Mouse (Mus musculus) kidney, embryonic 16.5 days (tissue): Measurements from ENCODE around the gene Cux1. TPM values are rescaled to one million over a fixed set of nuclear protein-coding genes. Genes with fewer than 3 reads are reported as not detected.

ENCODE experiments used
- ATAC-seq: fragments of 200-750 bp; cut with Nextera tagmentation; 2 replicates; pipeline ENCODE4 v1.8.0; 2017; ENCODE audit warnings: moderate TSS enrichment; ENCODE audit not compliant: low FRiP score, low TSS enrichment
- H3K27ac ChIP-seq: fragments of 300-500 bp; sonication (generic); 2 replicates; pipeline ENCODE4 v1.5.1; 2014; ENCODE audit warnings: low read length
- H3K27me3 ChIP-seq: fragments of 300-500 bp; sonication (generic); 2 replicates; pipeline ENCODE4 v1.6.1; 2014; ENCODE audit warnings: low read length, control low read depth, mixed read lengths; ENCODE audit not compliant: insufficient read depth
- H3K36me3 ChIP-seq: fragments of 300-500 bp; sonication (generic); 2 replicates; pipeline ENCODE4 v1.6.1; 2014; ENCODE audit warnings: low read length, control low read depth, mixed read lengths; ENCODE audit not compliant: insufficient read depth
- H3K4me1 ChIP-seq: fragments of 300-500 bp; sonication (generic); 2 replicates; pipeline ENCODE4 v1.6.1; 2014; ENCODE audit warnings: low read length, control low read depth, mixed read lengths; ENCODE audit not compliant: insufficient read depth
- H3K4me2 ChIP-seq: fragments of 300-500 bp; sonication (generic); replicated peaks from 2 replicates; pipeline ENCODE4 v1.6.1; 2014; ENCODE audit warnings: low read depth, low read length
- H3K4me3 ChIP-seq: fragments of 300-500 bp; sonication (generic); 2 replicates; pipeline ENCODE4 v1.5.1; 2014; ENCODE audit warnings: mild to moderate bottlenecking, low read length
- H3K9ac ChIP-seq: fragments of 300-500 bp; sonication (generic); replicated peaks from 2 replicates; pipeline ENCODE4 v1.6.1; 2014; ENCODE audit warnings: low read length
- H3K9me3 ChIP-seq: fragments of 300-500 bp; sonication (generic); 2 replicates; pipeline ENCODE4 v1.6.1; 2016; ENCODE audit warnings: low read length, control low read depth
- WGBS: fragments of 180-500 bp; shearing (Covaris S2); extraction: QIAGEN DNeasy Blood & Tissue Kit; methylation state at CpG from one replicate; pipeline ENCODE4 v1.1.7; 2014; 5-methylcytosine and 5-hydroxymethylcytosine counted together
- polyA plus RNA-seq: library from polyadenylated mRNA; unstranded; fragments of >200 nt; fragmentation: Nextera tagmentation; extraction: Ambion mirVana; gene quantifications from 2 replicates; pipeline ENCODE4 v1.2.1, GENCODE M21; 2015

Gene Cux1
- polyA plus RNA-seq, 1 experiment from 2014 or later: 110 TPM

DNA sequence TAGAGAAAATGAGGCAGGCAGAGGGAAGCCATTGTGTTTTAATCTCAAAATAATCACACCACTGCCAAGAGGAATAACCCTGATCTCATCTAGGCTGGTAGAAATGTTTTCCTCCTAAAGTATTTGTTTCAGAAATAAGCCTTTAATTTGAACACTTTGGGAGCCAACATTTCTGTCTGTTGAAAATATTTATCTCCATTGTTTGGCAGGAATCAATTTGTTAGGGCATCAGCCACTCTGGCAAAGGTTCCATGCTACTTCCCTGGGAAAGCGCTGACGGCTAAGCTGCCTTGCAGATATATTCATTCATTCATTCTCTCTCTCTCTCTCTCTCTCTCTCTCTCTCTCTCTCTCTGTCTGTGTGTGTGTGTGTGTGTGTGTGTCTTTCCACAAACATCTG, 70.0 kb downstream of the Cux1 start:
- Histone ChIP-seq H3K27me3 (no peaks in the 10 kb centered on the region), H3K4me2 (no peak overlapping the region), H3K9ac (no peak overlapping the region), H3K27ac (no peak overlapping the region), H3K4me3 (no peak overlapping the region), H3K9me3 (no peaks in the 10 kb centered on the region), H3K36me3 (no peaks in the 10 kb centered on the region), H3K4me1 (peaks cover 31% of the 10 kb centered on the region)
- 90% methylated on average over 2 of the region's 2 CpGs for WGBS
- ATAC-seq: no peak

DNA sequence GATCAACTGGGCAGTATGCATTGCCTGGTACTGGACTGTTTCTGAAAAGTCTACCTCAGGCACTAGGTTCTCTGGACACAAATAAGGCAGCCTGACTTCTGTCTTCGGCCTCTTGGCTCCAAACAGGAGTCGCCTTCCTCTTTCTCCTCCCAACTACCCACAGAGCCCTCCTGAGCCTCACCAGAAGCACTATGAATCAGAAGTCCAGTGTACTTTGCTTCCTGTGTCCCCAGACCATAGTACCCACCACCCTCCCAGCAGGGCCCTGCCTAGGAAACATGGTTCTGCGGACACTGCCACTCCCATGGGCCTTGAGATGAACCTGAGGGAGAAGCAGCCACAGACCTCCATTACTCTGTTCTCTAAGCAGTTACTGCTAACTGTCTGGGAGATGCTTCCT, 71.7 kb downstream of the Cux1 start:
- Histone ChIP-seq H3K9ac (no peak overlapping the region), H3K4me1 (peaks cover 16% of the 10 kb centered on the region), H3K27ac (no peak overlapping the region), H3K9me3 (no peaks in the 10 kb centered on the region), H3K27me3 (no peaks in the 10 kb centered on the region), H3K4me3 (no peak overlapping the region), H3K4me2 (no peak overlapping the region), H3K36me3 (no peaks in the 10 kb centered on the region)
- 93% methylated on average over 3 of the region's 3 CpGs for WGBS
- ATAC-seq: no peak

DNA sequence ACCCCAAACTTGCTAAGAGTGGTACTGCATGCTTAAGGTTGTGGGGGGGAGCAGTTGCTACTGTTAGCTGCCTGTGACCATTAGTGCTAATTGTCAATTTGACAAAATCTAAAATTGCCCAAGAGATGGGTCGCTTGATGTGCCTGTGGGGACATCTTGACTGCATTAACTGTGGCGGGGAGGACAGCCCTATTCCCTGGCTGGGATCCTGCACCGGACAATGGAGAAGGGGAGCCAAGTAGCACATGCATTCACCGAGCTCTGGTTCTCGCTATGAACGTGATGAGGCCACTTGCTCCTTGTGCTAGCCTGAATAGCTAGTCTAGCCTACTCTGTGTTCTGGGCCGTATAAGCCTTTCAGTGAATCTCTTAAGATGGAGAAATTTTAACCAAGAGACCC, 72.4 kb downstream of the Cux1 start:
- ATAC-seq: no peak
- H3K4me2 ChIP-seq: no peak overlapping the region
- no peaks in the 10 kb centered on the region for H3K27me3 ChIP-seq
- H3K36me3 ChIP-seq: no peaks in the 10 kb centered on the region
- H3K27ac ChIP-seq: no peak overlapping the region
- no peak overlapping the region for H3K4me3 ChIP-seq
- H3K4me1 ChIP-seq: peaks cover 10% of the 10 kb centered on the region
- WGBS: 91% methylated on average over 7 of the region's 7 CpGs
- no peaks in the 10 kb centered on the region for H3K9me3 ChIP-seq
- H3K9ac ChIP-seq: no peak overlapping the region

DNA sequence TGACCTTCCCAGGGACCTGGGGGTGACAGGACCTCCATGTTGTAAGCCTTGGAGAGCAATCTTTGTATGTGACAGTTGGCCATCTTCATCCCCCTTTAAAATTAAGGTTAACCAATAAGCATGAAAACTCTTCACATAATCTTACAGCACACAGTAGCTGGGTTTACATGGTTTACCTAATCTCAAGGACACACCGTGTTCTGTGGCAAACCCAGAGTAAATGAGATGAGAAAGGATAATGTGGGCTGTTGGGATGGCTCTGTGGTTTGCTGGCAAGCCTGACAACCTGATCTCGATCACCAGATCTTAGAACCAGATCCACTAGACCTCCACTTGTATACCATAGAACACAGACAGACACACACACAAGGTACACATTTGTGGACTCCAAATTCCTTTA, 73.0 kb downstream of the Cux1 start:
- H3K9me3 ChIP-seq: no peaks in the 10 kb centered on the region
- H3K36me3 ChIP-seq: no peaks in the 10 kb centered on the region
- no peak overlapping the region for H3K27ac ChIP-seq
- 87% methylated on average over 2 of the region's 2 CpGs for WGBS
- no peak for ATAC-seq
- no peaks in the 10 kb centered on the region for H3K27me3 ChIP-seq
- H3K4me1 ChIP-seq: peaks cover 3% of the 10 kb centered on the region
- no peak overlapping the region for H3K9ac ChIP-seq
- H3K4me3 ChIP-seq: no peak overlapping the region
- H3K4me2 ChIP-seq: no peak overlapping the region

DNA sequence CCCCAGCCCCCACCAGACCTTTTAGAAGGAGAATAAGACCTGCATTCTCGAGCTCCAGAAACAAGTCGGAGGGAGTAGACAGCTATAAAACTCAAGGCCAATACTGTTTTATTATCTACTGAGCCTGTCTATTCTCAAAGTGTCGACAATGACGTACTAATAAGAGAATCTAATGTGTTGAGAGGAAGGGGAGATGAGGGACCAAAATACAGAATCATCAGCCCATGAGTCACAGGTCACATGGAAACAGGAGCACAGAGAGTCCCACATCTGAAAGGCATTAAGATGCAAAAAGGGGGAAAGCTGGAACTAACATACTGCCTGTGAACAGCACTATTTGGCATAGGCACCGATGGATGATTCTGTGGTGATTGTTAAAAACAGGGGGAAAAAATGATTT, 77.8 kb downstream of the Cux1 start:
- Histone ChIP-seq H3K4me1 (peaks cover 11% of the 10 kb centered on the region), H3K27me3 (no peaks in the 10 kb centered on the region), H3K9ac (no peak overlapping the region), H3K27ac (no peak overlapping the region), H3K9me3 (no peaks in the 10 kb centered on the region), H3K36me3 (peaks cover 9% of the 10 kb centered on the region; the same call in 1 of the 2 replicates), H3K4me2 (no peak overlapping the region), H3K4me3 (no peak overlapping the region)
- no peak for ATAC-seq
- WGBS: 57% methylated on average over 5 of the region's 5 CpGs

DNA sequence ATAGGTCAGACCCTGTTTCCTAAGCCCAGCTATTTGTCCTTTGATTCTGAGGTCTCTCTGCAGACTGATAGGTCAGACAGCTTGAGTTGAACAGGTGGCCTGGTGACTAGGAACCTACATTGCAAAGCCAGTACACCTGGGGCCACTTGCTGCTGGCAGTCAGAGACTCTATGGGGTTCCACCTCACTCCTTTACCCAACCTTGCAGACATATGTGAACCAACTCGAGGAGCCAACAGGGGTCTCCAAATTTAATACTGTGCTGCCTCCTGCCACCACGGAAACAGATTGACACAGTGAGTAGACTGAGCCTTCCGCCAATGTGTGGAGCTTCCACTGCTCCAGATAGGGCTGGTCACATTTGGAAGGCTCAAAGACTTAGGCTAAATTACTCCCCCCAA, 78.6 kb downstream of the Cux1 start:
- peaks cover 11% of the 10 kb centered on the region for H3K4me1 ChIP-seq
- WGBS: 80% methylated on average over 3 of the region's 3 CpGs
- H3K4me3 ChIP-seq: no peak overlapping the region
- no peak overlapping the region for H3K27ac ChIP-seq
- H3K4me2 ChIP-seq: no peak overlapping the region
- H3K9ac ChIP-seq: no peak overlapping the region
- ATAC-seq: no peak
- H3K27me3 ChIP-seq: no peaks in the 10 kb centered on the region
- H3K36me3 ChIP-seq: peaks cover 14% of the 10 kb centered on the region
- H3K9me3 ChIP-seq: no peaks in the 10 kb centered on the region

DNA sequence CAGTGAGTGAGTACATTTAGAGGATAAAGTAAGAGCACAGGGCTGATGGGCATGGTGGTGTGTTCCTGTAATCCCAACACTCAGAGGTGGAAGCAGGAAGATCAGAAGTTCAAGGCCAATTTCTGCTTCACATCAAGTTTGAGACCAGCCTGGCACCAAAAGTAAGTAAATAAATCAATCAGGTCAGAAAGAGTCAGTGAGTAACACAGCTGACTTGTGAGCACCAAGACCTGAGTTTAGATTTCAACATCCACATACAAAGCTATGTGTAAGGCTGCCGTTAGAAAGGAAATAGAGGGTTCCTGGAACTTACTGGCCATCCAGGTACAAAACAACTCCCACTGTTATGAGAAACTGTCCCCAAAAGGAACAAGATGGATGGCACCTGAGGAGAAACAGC, 79.1 kb downstream of the Cux1 start:
- Histone ChIP-seq H3K4me3 (no peak overlapping the region), H3K4me1 (peaks cover 11% of the 10 kb centered on the region), H3K9ac (no peak overlapping the region), H3K9me3 (no peaks in the 10 kb centered on the region), H3K4me2 (no peak overlapping the region), H3K36me3 (peaks cover 15% of the 10 kb centered on the region), H3K27me3 (no peaks in the 10 kb centered on the region), H3K27ac (no peak overlapping the region)
- 73% methylated on average over 1 of the region's 1 CpGs for WGBS
- ATAC-seq: no peak

DNA sequence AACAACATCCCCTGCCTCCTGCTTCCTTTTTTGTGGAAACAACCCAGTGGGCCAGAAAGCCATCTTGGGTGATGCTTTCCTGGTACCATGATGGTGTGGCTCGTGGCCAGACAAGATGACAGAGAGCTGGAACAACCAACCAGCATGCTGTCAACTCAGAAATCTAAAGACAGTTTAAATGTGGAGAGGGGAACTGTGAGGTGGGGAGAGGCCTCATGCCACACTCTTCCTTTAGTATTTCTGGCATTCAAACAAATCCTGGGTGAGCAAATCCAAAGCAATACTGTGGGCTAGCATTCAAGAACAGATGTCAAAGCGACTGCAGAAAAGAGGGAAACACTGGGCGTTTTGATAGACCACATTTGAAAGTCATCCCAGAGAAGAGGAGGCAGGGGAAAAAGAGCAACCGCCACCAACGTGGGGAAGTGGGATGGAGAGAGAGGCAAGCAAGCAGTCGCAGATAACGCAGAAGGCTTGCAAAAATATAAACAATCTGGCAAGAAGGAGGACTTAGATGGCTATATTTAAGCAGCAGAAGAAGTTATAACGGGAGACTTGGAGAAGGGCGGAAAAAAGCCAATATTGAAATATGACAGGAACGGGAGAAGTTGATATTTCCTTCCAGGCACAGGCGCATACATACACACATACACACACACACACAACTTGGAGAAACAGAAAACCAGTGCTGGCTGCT, 79.7 kb downstream of the Cux1 start:
- Histone ChIP-seq H3K4me1 (peaks cover 11% of the 10 kb centered on the region), H3K4me3 (no peak overlapping the region), H3K36me3 (peaks cover 18% of the 10 kb centered on the region), H3K27me3 (no peaks in the 10 kb centered on the region), H3K9ac (no peak overlapping the region), H3K9me3 (no peaks in the 10 kb centered on the region), H3K4me2 (no peak overlapping the region), H3K27ac (0 out of 2 replicates have a peak overlapping the region, but pooled peaks have one; percentile 15)
- ATAC-seq: no peak
- 63% methylated on average over 11 of the region's 11 CpGs for WGBS

DNA sequence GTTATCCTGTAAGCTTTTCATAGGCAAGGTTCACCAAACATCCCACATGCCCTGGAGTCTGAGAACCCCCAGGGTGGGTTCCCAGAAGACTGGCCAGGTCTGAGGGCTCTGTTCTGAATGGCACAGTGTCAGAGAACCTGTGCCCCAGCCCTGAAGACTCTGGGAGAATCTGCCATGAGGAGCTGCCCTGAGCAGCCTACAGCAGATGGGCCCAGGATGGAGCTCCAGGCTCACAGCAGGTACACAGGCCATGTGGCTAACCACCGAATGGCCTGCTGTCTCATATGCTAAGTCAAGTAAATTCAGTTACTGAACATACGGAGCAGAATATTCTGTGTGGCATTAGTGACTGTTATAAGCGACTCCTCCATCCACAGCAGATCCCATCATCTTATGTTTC, 80.9 kb downstream of the Cux1 start:
- Histone ChIP-seq H3K9me3 (no peaks in the 10 kb centered on the region), H3K4me2 (no peak overlapping the region), H3K27me3 (no peaks in the 10 kb centered on the region), H3K27ac (no peak overlapping the region), H3K4me1 (peaks cover 11% of the 10 kb centered on the region), H3K9ac (no peak overlapping the region), H3K4me3 (no peak overlapping the region), H3K36me3 (peaks cover 18% of the 10 kb centered on the region)
- no peak for ATAC-seq
- 100% methylated on average over 3 of the region's 3 CpGs for WGBS

DNA sequence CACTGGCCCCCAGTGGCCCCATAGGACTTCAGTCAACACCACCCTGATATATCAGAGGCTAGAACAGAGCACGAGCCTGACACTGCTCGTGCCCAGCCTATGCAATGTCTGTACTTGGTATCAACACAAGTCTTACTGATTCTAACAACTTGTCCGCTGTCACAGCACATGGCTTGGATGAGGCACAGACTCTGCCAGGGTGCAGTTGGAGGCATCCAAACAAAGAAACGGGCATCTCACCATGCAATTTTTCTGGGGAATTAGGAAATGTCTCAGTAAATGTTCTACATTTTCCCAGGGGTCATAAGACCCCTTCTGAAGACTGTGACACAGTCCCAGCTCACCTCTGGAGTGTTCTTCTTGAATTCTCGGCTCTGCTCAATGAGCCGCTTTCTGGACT, 81.9 kb downstream of the Cux1 start:
- no peaks in the 10 kb centered on the region for H3K9me3 ChIP-seq
- 94% methylated on average over 6 of the region's 6 CpGs for WGBS
- ATAC-seq: no peak

More for the DNA sequence above, 81.9 kb downstream of the Cux1 start:
- H3K4me3 ChIP-seq: no peak overlapping the region
- peaks cover 18% of the 10 kb centered on the region for H3K36me3 ChIP-seq
- H3K4me1 ChIP-seq: peaks cover 11% of the 10 kb centered on the region
- no peak overlapping the region for H3K27ac ChIP-seq
- no peak overlapping the region for H3K9ac ChIP-seq
- no peaks in the 10 kb centered on the region for H3K27me3 ChIP-seq
- no peak overlapping the region for H3K4me2 ChIP-seq
